Mouse (Mus musculus) heart, embryonic 13.5 days (tissue): Measurements from ENCODE around the gene Gabpb1. TPM values are rescaled to one million over a fixed set of nuclear protein-coding genes. Genes with fewer than 3 reads are reported as not detected.
"Not testable (repeated sequence)": the region's sequence is repeated elsewhere in the genome, so short reads cannot be mapped to it uniquely, and the experiment has no call there.

ENCODE experiments used
- ATAC-seq: fragments of 200-750 bp; cut with Nextera tagmentation; 2 replicates; pipeline ENCODE4 v1.8.0; 2017; ENCODE audit warnings: moderate TSS enrichment; ENCODE audit not compliant: insufficient number of reproducible peaks, low FRiP score, low TSS enrichment; ENCODE audit errors: extremely low read depth
- H3K27ac ChIP-seq: fragments of 300-500 bp; sonication (generic); replicated peaks from 2 replicates; pipeline ENCODE4 v1.5.1; 2015; ENCODE audit warnings: moderate library complexity, mild to moderate bottlenecking, inconsistent platforms
- H3K27me3 ChIP-seq: fragments of 300-500 bp; sonication (generic); replicated peaks from 2 replicates; pipeline ENCODE4 v1.6.1; 2015; ENCODE audit warnings: mild to moderate bottlenecking, inconsistent platforms
- H3K36me3 ChIP-seq: fragments of 300-500 bp; sonication (generic); 2 replicates; pipeline ENCODE4 v1.6.1; 2015; ENCODE audit warnings: mild to moderate bottlenecking, inconsistent platforms
- H3K4me1 ChIP-seq: fragments of 300-500 bp; sonication (generic); 2 replicates; pipeline ENCODE4 v1.6.1; 2015; ENCODE audit warnings: inconsistent platforms
- H3K4me2 ChIP-seq: fragments of 300-500 bp; sonication (generic); 2 replicates; pipeline ENCODE4 v1.6.1; 2015; ENCODE audit warnings: inconsistent platforms, mild to moderate bottlenecking, moderate library complexity
- H3K4me3 ChIP-seq: fragments of 300-500 bp; sonication (generic); 2 replicates; pipeline ENCODE4 v1.5.1; 2015; ENCODE audit warnings: moderate library complexity, mild to moderate bottlenecking, inconsistent platforms
- H3K9ac ChIP-seq: fragments of 300-500 bp; sonication (generic); 2 replicates; pipeline ENCODE4 v1.6.1; 2015; ENCODE audit warnings: inconsistent platforms, mild to moderate bottlenecking, moderate library complexity
- H3K9me3 ChIP-seq: fragments of 300-500 bp; sonication (generic); 2 replicates; pipeline ENCODE4 v1.6.1; 2016; ENCODE audit warnings: inconsistent platforms
- WGBS: fragments of 180-500 bp; shearing (Covaris S2); methylation state at CpG from one replicate; pipeline ENCODE4 v1.1.7; 2015; ENCODE audit warnings: mixed read lengths; 5-methylcytosine and 5-hydroxymethylcytosine counted together
- polyA plus RNA-seq: library from polyadenylated mRNA; unstranded; fragments of >200 nt; fragmentation: Nextera tagmentation; extraction: Ambion mirVana; gene quantifications from 2 replicates; pipeline ENCODE4 v1.2.1, GENCODE M21; 2015

Gene Gabpb1
- polyA plus RNA-seq, 1 experiment from 2014 or later = 31.6 TPM

DNA sequence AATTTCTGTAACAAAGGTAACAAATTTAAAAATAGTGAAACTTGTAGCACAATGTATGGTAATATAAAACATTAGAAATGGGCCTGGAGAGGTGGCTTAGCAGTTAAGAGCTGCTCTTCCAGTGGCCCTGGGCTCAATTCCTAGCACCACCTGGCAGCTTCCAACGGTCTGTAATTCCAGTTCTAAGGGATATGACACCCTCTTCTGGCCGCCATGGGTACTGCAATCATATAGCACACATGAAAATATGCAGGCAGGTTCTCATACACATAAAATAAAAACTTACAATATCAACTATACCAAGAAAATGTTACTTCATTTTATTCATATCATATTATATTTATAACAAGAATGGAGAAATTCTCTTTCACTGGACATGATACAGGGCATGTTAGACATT lies 35.8 kb downstream of the Gabpb1 start:
- H3K27ac ChIP-seq = no peak overlapping the region
- H3K4me2 ChIP-seq = no peak overlapping the region
- no peak overlapping the region for H3K9ac ChIP-seq
- ATAC-seq = no peak
- no peaks in the 10 kb centered on the region for H3K27me3 ChIP-seq
- no peaks in the 10 kb centered on the region for H3K4me1 ChIP-seq
- WGBS = 81% methylated on average over 2 of the region's 2 CpGs
- H3K36me3 ChIP-seq = peaks cover 73% of the 10 kb centered on the region
- peaks cover 5% of the 10 kb centered on the region; the same call in 1 of the 2 replicates for H3K9me3 ChIP-seq
- H3K4me3 ChIP-seq = no peak overlapping the region

DNA sequence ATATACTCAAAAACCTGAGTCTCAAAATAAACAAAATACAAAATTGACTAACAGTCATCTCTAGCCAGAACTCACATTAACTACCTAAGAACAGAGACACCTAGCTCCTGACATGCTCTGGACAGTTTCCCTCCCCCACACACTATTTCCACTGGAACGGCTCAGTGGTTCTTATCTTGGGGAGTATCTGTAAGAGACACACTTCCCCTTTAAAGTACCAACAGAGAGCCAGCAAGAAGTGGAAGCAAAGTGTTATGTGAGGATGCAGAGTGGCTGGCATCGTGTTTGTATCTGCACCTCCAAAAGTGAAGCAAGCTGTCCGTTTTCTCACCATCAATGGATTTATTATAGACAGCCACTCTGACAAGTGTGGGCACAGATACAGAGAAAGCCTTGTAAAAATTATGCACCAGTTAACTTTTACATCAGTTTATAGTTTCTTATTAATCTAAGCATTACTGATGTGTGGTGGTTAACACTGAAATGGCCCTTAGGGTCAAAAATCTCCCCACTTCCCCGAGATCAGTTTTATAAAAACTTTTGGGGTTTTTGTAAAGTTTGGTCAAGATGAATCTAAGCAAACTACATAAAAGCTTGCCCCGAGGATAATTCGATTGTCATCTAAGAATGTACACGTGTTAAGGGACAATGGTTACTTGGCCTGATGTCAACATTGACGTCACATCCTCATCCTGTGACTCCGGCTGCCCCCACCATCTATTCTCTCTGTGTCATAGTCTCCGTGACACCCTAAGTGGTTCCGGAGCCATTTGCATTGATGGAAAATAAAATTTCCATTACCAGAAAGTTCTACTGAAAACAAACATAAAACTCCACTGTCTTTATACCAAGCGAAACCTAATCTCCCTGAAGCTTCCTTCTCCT lies 40.0 kb downstream of the Gabpb1 start:
- 66% methylated on average over 12 of the region's 12 CpGs for WGBS
- H3K27ac ChIP-seq = no peak overlapping the region
- no peak for ATAC-seq

DNA sequence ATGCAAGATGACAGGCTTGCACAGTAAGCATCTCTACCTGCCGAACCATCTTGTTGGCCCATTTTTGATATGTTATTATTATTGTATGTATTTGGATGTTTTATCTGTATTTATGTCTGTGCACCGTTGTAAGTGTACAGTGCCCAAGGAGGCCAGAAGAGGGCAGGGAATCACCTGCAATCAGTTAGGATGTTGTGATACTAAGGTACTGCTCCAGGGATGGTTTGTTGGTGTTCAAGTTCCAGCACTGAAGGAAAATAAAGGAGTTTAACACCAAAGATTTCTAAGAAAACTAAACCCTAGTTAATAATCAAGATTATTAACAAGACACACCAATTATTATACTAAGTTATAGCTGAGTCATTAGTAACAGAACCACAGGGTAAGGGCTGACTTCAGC lies 43.0 kb downstream of the Gabpb1 start:
- ATAC-seq = no peak
- H3K27ac ChIP-seq = no peak overlapping the region
- no peaks in the 10 kb centered on the region for H3K4me1 ChIP-seq
- no peaks in the 10 kb centered on the region for H3K27me3 ChIP-seq
- H3K4me2 ChIP-seq = no peak overlapping the region
- H3K9me3 ChIP-seq = no peaks in the 10 kb centered on the region
- H3K9ac ChIP-seq = no peak overlapping the region
- peaks cover 68% of the 10 kb centered on the region for H3K36me3 ChIP-seq
- WGBS = 86% methylated on average over 2 of the region's 2 CpGs
- no peak overlapping the region for H3K4me3 ChIP-seq

More for the DNA sequence above, 40.0 kb downstream of the Gabpb1 start:
- Histone ChIP-seq H3K27me3 (no peaks in the 10 kb centered on the region), H3K36me3 (peaks cover 65% of the 10 kb centered on the region), H3K4me2 (no peak overlapping the region), H3K9ac (no peak overlapping the region), H3K4me1 (no peaks in the 10 kb centered on the region), H3K9me3 (peaks cover 5% of the 10 kb centered on the region; the same call in 1 of the 2 replicates), H3K4me3 (no peak overlapping the region)

DNA sequence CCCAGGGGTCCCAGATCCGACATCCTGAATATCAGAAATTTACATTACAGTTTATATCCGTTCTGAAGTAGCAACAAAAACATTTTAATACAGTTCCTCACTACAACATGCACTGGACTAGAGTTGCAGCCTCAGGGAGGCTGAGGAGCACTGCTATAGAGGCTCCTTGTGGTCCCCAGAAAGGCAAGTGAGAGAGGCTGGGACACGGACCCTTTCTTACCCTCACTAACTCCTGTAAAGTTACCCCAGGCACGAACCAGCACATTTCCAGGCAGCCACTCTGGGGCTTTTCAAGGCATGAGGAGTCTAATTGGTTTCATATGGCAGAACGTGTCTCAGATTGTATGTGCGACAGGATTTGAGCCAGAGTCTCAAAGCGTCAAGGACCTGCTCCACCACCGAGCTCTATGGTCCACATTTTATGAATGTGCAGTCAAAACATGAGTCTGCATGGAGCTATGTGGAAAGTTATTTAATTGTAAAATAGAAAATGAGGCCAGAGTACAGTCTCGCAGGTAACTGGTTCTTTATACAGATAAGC lies 47.6 kb downstream of the Gabpb1 start:
- Histone ChIP-seq H3K27ac (no peak overlapping the region), H3K36me3 (peaks cover 62% of the 10 kb centered on the region)
- ATAC-seq = no peak

DNA sequence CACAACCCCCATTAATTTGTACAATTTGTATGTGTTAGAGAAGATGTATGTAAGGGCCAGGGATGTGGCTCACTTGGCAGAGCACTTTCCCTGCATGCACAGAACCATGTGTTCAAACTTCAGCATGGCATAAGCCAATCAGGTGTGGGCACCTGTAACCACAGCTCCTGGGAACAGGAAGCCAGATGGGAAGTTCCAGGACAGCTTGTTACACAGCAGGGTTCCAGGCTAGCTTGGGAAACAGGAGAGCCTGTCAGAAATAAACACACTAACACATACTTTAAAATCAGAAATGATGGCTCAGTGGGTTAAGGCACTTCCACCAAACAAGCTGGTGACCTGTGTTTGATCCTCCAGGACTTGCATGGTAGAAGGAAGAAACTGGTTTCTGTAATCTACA lies 53.0 kb downstream of the Gabpb1 start:
- peaks cover 14% of the 10 kb centered on the region for H3K36me3 ChIP-seq
- ATAC-seq = no peak

More for the DNA sequence above, 47.6 kb downstream of the Gabpb1 start:
- no peaks in the 10 kb centered on the region for H3K9me3 ChIP-seq
- H3K4me2 ChIP-seq = no peak overlapping the region
- no peaks in the 10 kb centered on the region for H3K4me1 ChIP-seq
- H3K27me3 ChIP-seq = no peaks in the 10 kb centered on the region
- no peak overlapping the region for H3K9ac ChIP-seq
- 83% methylated on average over 9 of the region's 9 CpGs for WGBS
- no peak overlapping the region for H3K4me3 ChIP-seq

DNA sequence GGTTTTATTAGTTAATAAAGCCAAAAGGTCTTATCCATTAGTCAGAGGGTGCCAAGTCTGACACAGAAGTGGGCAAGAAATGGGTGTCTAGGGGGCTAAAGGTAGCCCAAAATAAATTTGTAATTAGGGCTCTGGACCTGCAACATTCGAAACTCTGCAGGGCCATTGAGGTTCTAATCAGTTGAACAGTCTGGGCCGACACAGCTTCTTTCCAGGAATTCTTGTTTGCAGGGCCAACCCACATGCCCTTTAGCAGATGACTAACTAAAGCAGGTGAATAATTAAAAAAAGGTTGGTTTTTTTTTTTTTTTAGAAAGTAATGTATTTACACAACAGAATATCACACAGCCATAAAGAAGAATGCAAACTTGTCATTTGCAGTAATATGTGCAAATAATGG lies 53.7 kb downstream of the Gabpb1 start:
- no peaks in the 10 kb centered on the region for H3K27me3 ChIP-seq
- no peak overlapping the region for H3K9ac ChIP-seq
- 71% methylated on average over 2 of the region's 2 CpGs for WGBS
- no peak overlapping the region for H3K27ac ChIP-seq
- H3K4me1 ChIP-seq = peaks cover 16% of the 10 kb centered on the region
- peaks cover 9% of the 10 kb centered on the region for H3K36me3 ChIP-seq
- no peaks in the 10 kb centered on the region for H3K9me3 ChIP-seq
- no peak overlapping the region for H3K4me3 ChIP-seq
- no peak for ATAC-seq
- H3K4me2 ChIP-seq = no peak overlapping the region

More for the DNA sequence above, 53.0 kb downstream of the Gabpb1 start:
- Histone ChIP-seq H3K9ac (no peak overlapping the region), H3K27me3 (no peaks in the 10 kb centered on the region), H3K4me1 (peaks cover 16% of the 10 kb centered on the region), H3K27ac (no peak overlapping the region), H3K9me3 (no peaks in the 10 kb centered on the region), H3K4me2 (no peak overlapping the region), H3K4me3 (no peak overlapping the region)

DNA sequence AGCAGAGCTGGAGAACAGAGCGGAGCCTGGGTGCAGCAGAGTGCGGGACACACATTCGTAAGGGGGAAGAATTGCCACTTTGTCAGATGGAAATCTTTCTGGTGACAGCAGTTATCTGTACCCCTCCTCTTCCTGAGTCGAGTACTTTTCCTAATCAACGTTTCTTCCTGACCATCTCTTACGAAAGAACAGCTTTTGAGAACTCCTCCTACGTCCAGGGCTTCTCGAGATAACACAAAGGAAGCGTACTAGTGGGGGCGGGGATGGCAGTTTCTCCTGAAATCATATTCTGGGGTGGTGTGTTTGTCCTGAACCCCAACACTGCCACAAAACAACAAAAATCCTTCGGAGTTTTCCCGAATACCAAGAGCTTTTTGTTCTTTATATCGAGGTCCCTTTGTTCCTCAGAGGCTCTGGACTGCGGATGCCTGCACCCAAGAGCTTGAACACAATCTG lies 56.9 kb downstream of the Gabpb1 start, which contains the start of gene Hdc:
TSS of gene Hdc (minus strand) at position 51 of the 456 bp plus-strand sequence.
- Histone ChIP-seq H3K36me3 (no peaks in the 10 kb centered on the region), H3K9me3 (no peaks in the 10 kb centered on the region), H3K4me2 (peak within 1 kb of the TSS; percentile 58), H3K4me3 (peak within 1 kb of the TSS; percentile 18; the same call in 1 of the 2 replicates), H3K27ac (peak within 1 kb of the TSS; percentile 60), H3K27me3 (no peaks in the 10 kb centered on the region), H3K9ac (peak within 1 kb of the TSS; percentile 60; the same call in 1 of the 2 replicates), H3K4me1 (peaks cover 16% of the 10 kb centered on the region)
- no peak for ATAC-seq
- WGBS = 30% methylated on average over 14 of the region's 14 CpGs

DNA sequence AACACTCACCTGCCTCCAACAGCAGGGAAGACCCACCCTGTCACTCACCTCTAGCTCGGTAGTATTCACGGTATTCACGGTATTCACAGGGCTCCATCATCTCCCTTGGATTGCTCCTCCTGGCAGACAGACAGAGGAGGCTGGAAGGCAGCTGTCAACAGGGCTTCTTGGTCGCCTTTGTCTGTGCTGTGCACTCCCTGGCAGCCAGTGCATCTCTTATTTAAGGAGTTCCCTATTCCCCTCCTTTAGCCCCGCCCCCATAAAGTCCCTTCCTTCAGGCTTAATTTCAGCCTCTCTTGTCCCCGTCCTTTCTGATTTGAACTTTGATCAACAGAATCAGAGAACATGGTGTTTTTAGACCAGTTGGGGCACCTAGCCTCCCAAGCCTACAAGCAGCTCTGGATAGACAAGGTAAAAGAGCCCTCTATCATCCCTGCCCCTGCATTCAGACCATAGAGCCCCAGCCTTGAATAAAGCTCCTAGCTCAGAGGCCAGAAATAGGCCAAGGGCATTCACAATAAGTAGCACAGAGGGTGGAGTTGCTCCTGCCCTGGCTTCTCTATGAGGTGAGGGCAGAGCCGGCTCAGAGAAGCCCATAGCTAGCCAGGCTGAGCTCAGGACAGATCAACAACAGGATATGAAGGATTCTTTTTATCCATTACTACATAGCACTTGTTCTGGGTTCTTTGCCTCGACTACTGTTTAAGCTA lies 57.5 kb downstream of the Gabpb1 start:
- peak overlapping the region; percentile 18; the same call in 1 of the 2 replicates for H3K4me3 ChIP-seq
- H3K36me3 ChIP-seq = no peaks in the 10 kb centered on the region
- peak overlapping the region; percentile 60 for H3K27ac ChIP-seq
- no peaks in the 10 kb centered on the region for H3K27me3 ChIP-seq
- ATAC-seq = no peak
- peaks cover 16% of the 10 kb centered on the region for H3K4me1 ChIP-seq
- WGBS = 14% methylated on average over 8 of the region's 8 CpGs
- H3K9ac ChIP-seq = peak overlapping the region; percentile 60; the same call in 1 of the 2 replicates
- peak overlapping the region; percentile 58 for H3K4me2 ChIP-seq
- H3K9me3 ChIP-seq = no peaks in the 10 kb centered on the region

DNA sequence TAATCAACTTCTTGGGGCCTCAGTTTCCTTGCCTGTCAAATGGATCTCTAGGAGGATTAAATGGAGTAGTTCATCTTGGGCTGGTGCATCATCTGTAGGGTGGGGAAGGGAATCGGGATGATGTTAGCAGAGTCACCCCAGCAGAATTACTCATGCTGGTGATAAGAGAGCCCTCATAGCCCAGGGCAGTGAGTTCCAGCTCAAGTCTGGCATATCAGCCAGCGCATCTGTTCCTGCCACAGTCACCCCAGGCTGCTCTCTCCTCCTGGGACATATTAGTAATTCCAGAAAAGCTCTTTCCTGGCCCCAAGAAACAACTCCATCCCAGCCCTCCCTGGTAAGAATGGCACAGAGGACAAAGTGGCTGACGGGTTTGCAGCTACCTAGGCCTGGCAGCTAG lies 60.8 kb downstream of the Gabpb1 start:
- H3K36me3 ChIP-seq = no peaks in the 10 kb centered on the region
- no peak for ATAC-seq
- H3K4me2 ChIP-seq = no peak overlapping the region
- H3K9me3 ChIP-seq = no peaks in the 10 kb centered on the region
- H3K27ac ChIP-seq = no peak overlapping the region
- no peak overlapping the region for H3K4me3 ChIP-seq
- whole genome bisulfite sequencing = 86% methylated on average over 3 of the region's 3 CpGs
- H3K4me1 ChIP-seq = peaks cover 16% of the 10 kb centered on the region
- no peaks in the 10 kb centered on the region for H3K27me3 ChIP-seq
- H3K9ac ChIP-seq = no peak overlapping the region

DNA sequence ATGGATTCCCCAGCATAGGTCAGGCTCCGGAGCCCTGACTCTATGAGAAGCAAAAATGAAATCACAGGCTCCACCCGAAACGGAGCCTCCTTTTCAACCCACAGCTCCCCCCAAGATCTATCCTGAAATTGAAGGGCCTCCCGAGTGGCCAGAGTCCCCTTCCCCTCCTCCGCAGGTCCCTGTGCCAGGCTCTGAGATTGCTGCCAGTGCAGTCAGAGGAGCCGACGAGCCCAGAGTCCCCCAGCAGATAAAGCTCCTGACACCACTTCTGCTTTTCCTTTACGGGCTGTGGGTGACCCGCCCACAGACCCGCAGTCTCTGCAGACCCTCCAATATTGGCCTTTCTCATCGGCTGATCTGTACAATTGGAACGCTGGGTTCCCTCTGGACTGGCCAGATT lies 66.5 kb downstream of the Gabpb1 start:
- not testable (repeated sequence) for H3K9me3 ChIP-seq, H3K36me3 ChIP-seq, H3K27ac ChIP-seq, ATAC-seq, H3K4me3 ChIP-seq, H3K27me3 ChIP-seq, H3K9ac ChIP-seq, H3K4me2 ChIP-seq
- peaks cover 20% of the 10 kb centered on the region for H3K4me1 ChIP-seq
- 42% methylated on average over 12 of the region's 12 CpGs for WGBS

DNA sequence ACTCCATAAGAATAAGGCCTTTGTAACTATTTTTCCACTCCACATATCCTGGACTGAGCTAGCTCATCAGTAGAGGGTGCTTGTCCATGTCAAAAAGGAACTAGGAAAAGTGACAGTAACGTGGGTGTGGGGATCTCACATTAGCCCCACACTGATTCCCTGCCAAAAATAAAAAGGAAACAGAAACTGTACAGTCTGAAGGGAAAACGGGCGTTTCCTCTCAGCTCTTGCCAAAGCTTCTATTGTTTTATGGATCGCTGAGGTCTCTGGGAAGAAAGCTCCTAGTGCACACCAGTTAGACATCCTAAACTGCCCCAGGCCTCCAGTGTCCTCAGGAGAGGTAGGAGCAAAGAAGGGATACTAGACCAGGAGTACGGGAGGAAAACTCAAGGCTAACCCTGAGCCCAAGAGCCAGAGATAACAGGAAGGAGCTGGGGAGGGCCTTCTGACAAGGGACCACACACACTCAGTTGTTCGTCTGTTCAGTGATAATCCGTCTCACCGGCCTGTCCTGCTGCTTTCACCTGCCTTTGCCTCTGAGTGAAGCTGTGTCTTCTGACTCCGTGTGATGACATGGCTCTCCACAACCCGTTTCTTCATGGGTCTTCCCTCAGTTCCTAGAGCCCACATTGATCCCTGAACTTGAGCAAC lies 68.5 kb downstream of the Gabpb1 start:
- 32% methylated on average over 10 of the region's 10 CpGs for WGBS
- no peak for ATAC-seq
- Histone ChIP-seq H3K9ac (no peak overlapping the region), H3K27ac (peak overlapping the region; percentile 70), H3K4me2 (peak overlapping the region; percentile 22; the same call in 1 of the 2 replicates), H3K36me3 (no peaks in the 10 kb centered on the region), H3K4me1 (peaks cover 20% of the 10 kb centered on the region), H3K9me3 (no peaks in the 10 kb centered on the region), H3K27me3 (no peaks in the 10 kb centered on the region), H3K4me3 (no peak overlapping the region)
